Mouse (Mus musculus) hindbrain, embryonic 11.5 days (tissue): ENCODE data around the gene Babam2. TPM values are rescaled to one million over a fixed set of nuclear protein-coding genes. Genes with fewer than 3 reads are reported as not detected.

Experiments
- ATAC-seq: fragments of 200-750 bp; cut with Nextera tagmentation; 2 replicates; pipeline ENCODE4 v1.8.0; 2017; ENCODE audit warnings: mild to moderate bottlenecking, moderate TSS enrichment, moderate library complexity; ENCODE audit not compliant: low FRiP score
- DNase-seq: peaks from one replicate; pipeline ENCODE4 v3.0.0-alpha.2; 2015; ENCODE audit warnings: low spot score
- H3K27ac ChIP-seq: fragments of 300-500 bp; sonication (generic); 2 replicates; pipeline ENCODE4 v1.5.1; 2014; ENCODE audit warnings: mild to moderate bottlenecking, low read depth, low read length
- H3K27me3 ChIP-seq: fragments of 300-500 bp; sonication (generic); 2 replicates; pipeline ENCODE4 v1.6.1; 2014; ENCODE audit warnings: mild to moderate bottlenecking, low read length, moderate library complexity, mixed read lengths; ENCODE audit not compliant: control insufficient read depth, insufficient read depth
- H3K36me3 ChIP-seq: fragments of 300-500 bp; sonication (generic); 2 replicates; pipeline ENCODE4 v1.6.1; 2014; ENCODE audit warnings: mild to moderate bottlenecking, low read length, moderate library complexity, mixed read lengths; ENCODE audit not compliant: control insufficient read depth, insufficient read depth
- H3K4me1 ChIP-seq: fragments of 300-500 bp; sonication (generic); replicated peaks from 2 replicates; pipeline ENCODE4 v1.6.1; 2014; ENCODE audit warnings: low read length, mixed read lengths; ENCODE audit not compliant: control insufficient read depth, insufficient read depth
- H3K4me2 ChIP-seq: fragments of 300-500 bp; sonication (generic); replicated peaks from 2 replicates; pipeline ENCODE4 v1.6.1; 2014; ENCODE audit warnings: mild to moderate bottlenecking, low read depth, low read length
- H3K4me3 ChIP-seq: fragments of 300-500 bp; sonication (generic); 2 replicates; pipeline ENCODE4 v1.5.1; 2014; ENCODE audit warnings: low read depth, low read length
- H3K9ac ChIP-seq: fragments of 300-500 bp; sonication (generic); 2 replicates; pipeline ENCODE4 v1.6.1; 2014; ENCODE audit warnings: low read depth, low read length
- H3K9me3 ChIP-seq: fragments of 300-500 bp; sonication (generic); 2 replicates; pipeline ENCODE4 v1.6.1; 2016; ENCODE audit warnings: low read length; ENCODE audit not compliant: control insufficient read depth
- WGBS: fragments of 180-500 bp; shearing (Covaris S2); extraction: QIAGEN DNeasy Blood & Tissue Kit; methylation state at CpG from one replicate; pipeline ENCODE4 v1.1.7; 2014; 5-methylcytosine and 5-hydroxymethylcytosine counted together
- polyA plus RNA-seq: library from polyadenylated mRNA; unstranded; fragments of >200 nt; fragmentation: Nextera tagmentation; extraction: Ambion mirVana; gene quantifications from 2 replicates; pipeline ENCODE4 v1.2.1, GENCODE M21; 2014

Gene Babam2
- polyA plus RNA-seq, 1 experiment from 2014 or later = 36.2 TPM

- ATAC-seq (no peak), DNase-seq (no peak)
- Histone ChIP-seq H3K4me2 (no peak overlapping the region), H3K27me3 (no peaks in the 10 kb centered on the region), H3K4me3 (no peak overlapping the region), H3K9me3 (no peaks in the 10 kb centered on the region), H3K9ac (no peak overlapping the region), H3K27ac (no peak overlapping the region), H3K4me1 (no peaks in the 10 kb centered on the region), H3K36me3 (no peaks in the 10 kb centered on the region)
- WGBS = 78% methylated on average over 4 of the region's 4 CpGs
Observed at GRCm38 (mm10) chr5:32033185-32033584, 335.7 kb downstream of the Babam2 start.

- H3K27me3 ChIP-seq = no peaks in the 10 kb centered on the region
- H3K9me3 ChIP-seq = no peaks in the 10 kb centered on the region
- H3K4me1 ChIP-seq = no peaks in the 10 kb centered on the region
- no peak overlapping the region for H3K4me3 ChIP-seq
- no peak overlapping the region for H3K27ac ChIP-seq
- DNase-seq = no peak
- H3K4me2 ChIP-seq = no peak overlapping the region
- no peak overlapping the region for H3K9ac ChIP-seq
- ATAC-seq = no peak
- H3K36me3 ChIP-seq = no peaks in the 10 kb centered on the region
Observed at GRCm38 (mm10) chr5:32033621-32034020, 336.1 kb downstream of the Babam2 start.

- Histone ChIP-seq H3K36me3 (no peaks in the 10 kb centered on the region), H3K4me1 (no peaks in the 10 kb centered on the region), H3K27ac (no peak overlapping the region), H3K9ac (no peak overlapping the region), H3K9me3 (no peaks in the 10 kb centered on the region), H3K27me3 (no peaks in the 10 kb centered on the region), H3K4me2 (no peak overlapping the region), H3K4me3 (no peak overlapping the region)
- no peak for DNase-seq
- ATAC-seq = no peak
- WGBS = 87% methylated on average over 8 of the region's 8 CpGs
Observed at GRCm38 (mm10) chr5:32034475-32035054, 337.1 kb downstream of the Babam2 start.

GRCm38 (mm10) chr5:32035721-32036320 lies 338.3 kb downstream of the Babam2 start:
- no peaks in the 10 kb centered on the region for H3K9me3 ChIP-seq
- H3K4me3 ChIP-seq = no peak overlapping the region
- no peaks in the 10 kb centered on the region for H3K36me3 ChIP-seq
- DNase-seq (no peak), ATAC-seq (no peak)
- no peak overlapping the region for H3K4me2 ChIP-seq
- no peaks in the 10 kb centered on the region for H3K4me1 ChIP-seq
- 82% methylated on average over 7 of the region's 7 CpGs for WGBS
- H3K27ac ChIP-seq = no peak overlapping the region
- no peaks in the 10 kb centered on the region for H3K27me3 ChIP-seq
- no peak overlapping the region for H3K9ac ChIP-seq

GRCm38 (mm10) chr5:32036896-32037295 lies 339.4 kb downstream of the Babam2 start:
- H3K4me1 ChIP-seq = no peaks in the 10 kb centered on the region
- 82% methylated on average over 2 of the region's 2 CpGs for WGBS
- H3K36me3 ChIP-seq = no peaks in the 10 kb centered on the region
- DNase-seq (no peak), ATAC-seq (no peak)
- no peak overlapping the region for H3K4me2 ChIP-seq
- no peak overlapping the region for H3K27ac ChIP-seq
- no peak overlapping the region for H3K4me3 ChIP-seq
- H3K9me3 ChIP-seq = no peaks in the 10 kb centered on the region
- H3K27me3 ChIP-seq = no peaks in the 10 kb centered on the region
- H3K9ac ChIP-seq = no peak overlapping the region

- Histone ChIP-seq H3K4me3 (no peak overlapping the region), H3K36me3 (no peaks in the 10 kb centered on the region), H3K9ac (no peak overlapping the region), H3K27me3 (no peaks in the 10 kb centered on the region), H3K4me1 (no peaks in the 10 kb centered on the region), H3K27ac (no peak overlapping the region), H3K9me3 (no peaks in the 10 kb centered on the region), H3K4me2 (no peak overlapping the region)
- ATAC-seq (no peak), DNase-seq (no peak)
- 92% methylated on average over 4 of the region's 4 CpGs for WGBS
Observed at GRCm38 (mm10) chr5:32037546-32037945, 340.1 kb downstream of the Babam2 start.

GRCm38 (mm10) chr5:32038994-32039393 lies 341.5 kb downstream of the Babam2 start:
- Histone ChIP-seq H3K9ac (no peak overlapping the region), H3K9me3 (no peaks in the 10 kb centered on the region), H3K27ac (no peak overlapping the region), H3K36me3 (no peaks in the 10 kb centered on the region), H3K27me3 (no peaks in the 10 kb centered on the region), H3K4me3 (no peak overlapping the region), H3K4me2 (no peak overlapping the region), H3K4me1 (no peaks in the 10 kb centered on the region)
- no peak for ATAC-seq
- DNase-seq = no peak

GRCm38 (mm10) chr5:32039511-32039910 lies 342.0 kb downstream of the Babam2 start:
- H3K27me3 ChIP-seq = no peaks in the 10 kb centered on the region
- H3K27ac ChIP-seq = no peak overlapping the region
- H3K4me3 ChIP-seq = no peak overlapping the region
- H3K4me1 ChIP-seq = no peaks in the 10 kb centered on the region
- no peak overlapping the region for H3K4me2 ChIP-seq
- DNase-seq (no peak), ATAC-seq (no peak)
- no peak overlapping the region for H3K9ac ChIP-seq
- H3K36me3 ChIP-seq = no peaks in the 10 kb centered on the region
- 82% methylated on average over 3 of the region's 3 CpGs for WGBS
- no peaks in the 10 kb centered on the region for H3K9me3 ChIP-seq

- H3K9me3 ChIP-seq = no peaks in the 10 kb centered on the region
- WGBS = 82% methylated on average over 7 of the region's 7 CpGs
- DNase-seq = no peak
Observed at GRCm38 (mm10) chr5:32043153-32043552, 345.7 kb downstream of the Babam2 start.

More at GRCm38 (mm10) chr5:32043153-32043552, 345.7 kb downstream of the Babam2 start:
- H3K4me2 ChIP-seq = no peak overlapping the region
- H3K4me3 ChIP-seq = no peak overlapping the region
- no peak overlapping the region for H3K27ac ChIP-seq
- no peaks in the 10 kb centered on the region for H3K27me3 ChIP-seq
- H3K9ac ChIP-seq = no peak overlapping the region
- H3K36me3 ChIP-seq = no peaks in the 10 kb centered on the region
- H3K4me1 ChIP-seq = no peaks in the 10 kb centered on the region
- no peak for ATAC-seq
